Mouse (Mus musculus) olfactory bulb, adult 2 months (tissue): Measurements from ENCODE around the gene Fbxw9.

Experiments
- CTCF ChIP-seq: fragments of 200-500 bp; IDR thresholded peaks from 2 replicates; pipeline ENCODE4 v1.5.1; 2012; ENCODE audit warnings: low read depth, mild to moderate bottlenecking, low read length, moderate library complexity; ENCODE audit not compliant: insufficient read depth
- POLR2A ChIP-seq: fragments of 200-500 bp; IDR thresholded peaks from 2 replicates; pipeline ENCODE4 v1.6.1; 2012; ENCODE audit warnings: mild to moderate bottlenecking, low read depth, low read length, moderate library complexity; ENCODE audit not compliant: insufficient read depth

- TF ChIP-seq CTCF (no peak), POLR2A (no peak)
Observed at GRCm38 (mm10) chr8:85074617-85075016, 14.8 kb downstream of the Fbxw9 start.
